Mouse (Mus musculus): ENCODE measurements around the gene Ctnna3. TPM values are rescaled to one million over a fixed set of nuclear protein-coding genes. Genes with fewer than 3 reads are reported as not detected.

The Ctnna3 gene
- total RNA-seq, 4 experiments from 2014 or later, result 0.52 to 1.9 (median 0.89) TPM

GRCm38 (mm10) chr10:63712530-63712929, 282.6 kb downstream of the Ctnna3 start:
- DNase-seq, result no peak

- DNase-seq, result no peak
These were observed 284.3 kb downstream of the Ctnna3 start for GRCm38 (mm10) chr10:63714151-63714550.

GRCm38 (mm10) chr10:63768871-63769270, 339.0 kb downstream of the Ctnna3 start:
- no peak for DNase-seq

GRCm38 (mm10) chr10:63771656-63772055, 341.8 kb downstream of the Ctnna3 start:
- no peak for DNase-seq

DNA sequence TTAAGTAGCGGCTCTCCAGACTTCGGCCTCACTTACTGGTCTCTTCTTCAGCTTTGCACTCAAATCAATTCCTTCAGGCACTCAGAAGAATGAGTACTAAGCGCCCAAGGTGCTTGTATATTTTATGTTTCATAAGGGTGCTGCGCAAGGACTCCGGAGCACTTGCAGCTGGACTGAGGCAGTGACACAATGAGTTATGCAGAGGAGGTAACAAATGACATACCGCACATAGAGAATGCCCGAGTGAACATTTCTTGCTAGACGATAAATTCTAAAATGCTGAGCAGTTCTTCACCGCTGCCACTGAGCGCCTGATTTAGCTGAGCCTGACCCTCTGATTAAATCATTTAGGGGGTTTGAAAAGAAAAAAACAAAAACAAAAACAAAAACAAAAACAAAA, 342.2 kb downstream of the Ctnna3 start:
- DNase-seq, result no peak

GRCm38 (mm10) chr10:63781948-63782347, 352.1 kb downstream of the Ctnna3 start:
- DNase-seq, result no peak

DNA sequence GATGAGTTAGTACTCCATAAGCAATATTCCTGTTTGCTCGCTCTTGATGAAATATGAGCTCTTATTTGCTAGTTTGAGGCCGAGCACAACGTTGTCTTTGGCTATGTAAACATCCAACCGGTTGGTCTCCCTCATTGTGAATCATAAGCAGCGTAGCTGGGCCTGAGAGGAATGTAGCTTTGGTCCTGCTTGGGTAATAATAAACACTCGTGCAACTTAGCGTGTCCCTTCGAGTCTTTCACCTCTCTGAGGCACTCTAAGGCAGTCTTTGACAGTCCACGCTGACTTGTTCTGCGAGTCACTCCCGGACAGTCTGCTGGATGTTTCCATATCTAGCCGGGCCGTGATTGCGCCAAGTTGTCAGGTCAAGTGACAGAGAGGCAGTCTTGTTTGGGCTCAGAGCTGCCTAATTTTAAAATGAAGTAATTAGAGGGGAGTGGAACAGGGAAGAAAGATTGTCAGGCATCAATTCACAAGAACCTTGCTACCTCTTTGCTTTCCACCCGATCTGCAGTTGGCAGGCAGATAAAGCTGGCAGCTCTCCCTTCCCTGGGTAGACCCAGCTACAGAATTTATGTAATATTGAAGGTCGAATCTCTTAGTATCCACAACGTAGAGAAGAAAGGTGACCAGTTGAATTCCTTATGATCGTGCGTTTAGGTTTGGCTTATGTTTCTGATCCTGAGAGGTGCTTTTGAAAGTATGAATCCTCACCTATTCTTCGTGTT, 355.1 kb downstream of the Ctnna3 start:
- no peak for DNase-seq

DNA sequence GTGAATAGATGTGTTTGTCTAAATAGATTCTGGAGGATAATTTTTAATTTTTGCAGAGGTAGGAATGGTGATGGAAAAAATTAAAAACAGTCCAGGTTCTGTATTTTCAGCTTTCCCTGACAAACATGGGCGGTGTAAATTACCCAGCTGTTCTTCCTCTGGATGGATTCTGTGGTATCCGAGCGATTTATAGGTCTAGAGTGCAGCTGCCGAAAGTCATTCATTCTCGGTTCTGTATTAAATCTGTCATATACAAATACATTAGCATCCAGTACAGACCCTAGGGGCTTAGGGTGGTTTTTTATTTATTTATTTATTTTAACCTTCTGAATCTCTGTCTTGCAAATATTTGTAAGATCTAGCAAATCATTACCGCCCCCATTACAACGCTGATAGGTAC, 356.5 kb downstream of the Ctnna3 start:
- DNase-seq, result no peak

GRCm38 (mm10) chr10:63803909-63804308, 374.0 kb downstream of the Ctnna3 start:
- no peak for DNase-seq

DNA sequence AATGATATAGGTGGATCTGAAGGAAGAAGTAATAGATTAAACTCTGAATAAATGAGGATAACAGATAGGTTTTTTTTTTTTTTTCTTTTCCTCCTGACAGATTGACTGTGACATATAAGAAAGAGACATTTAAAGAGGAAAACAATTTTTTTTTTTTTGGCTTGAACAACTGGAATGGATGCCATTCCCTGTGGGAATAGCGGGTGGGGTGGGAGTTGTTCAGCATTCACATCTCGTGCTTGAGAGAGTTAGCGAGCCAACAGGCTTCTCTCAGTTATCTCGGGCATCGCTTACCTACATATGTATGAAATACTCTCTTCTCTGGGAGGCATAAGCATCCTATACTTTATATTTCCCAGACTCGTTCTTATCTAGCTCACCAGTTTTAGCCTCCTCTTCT, 375.7 kb downstream of the Ctnna3 start:
- DNase-seq, result no peak

DNA sequence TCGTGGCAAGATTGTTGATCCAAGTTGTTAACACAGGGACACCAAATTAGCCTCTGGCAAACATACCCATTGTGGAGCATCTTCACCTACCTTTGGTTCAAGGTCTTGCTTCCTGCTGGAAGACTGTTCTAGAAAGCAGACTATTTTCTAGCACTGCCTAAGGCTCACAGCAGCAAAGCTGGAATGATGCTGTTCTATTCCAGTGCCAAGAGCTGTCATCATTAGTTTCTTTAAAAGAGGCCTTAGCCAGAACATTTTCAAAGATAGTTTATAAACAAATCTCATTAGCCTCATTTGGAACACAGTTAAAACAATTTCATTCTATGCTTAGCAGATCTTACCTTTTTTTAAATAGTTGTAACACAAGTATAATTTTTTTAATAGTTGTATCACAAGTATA, 376.4 kb downstream of the Ctnna3 start:
- DNase-seq, result no peak

GRCm38 (mm10) chr10:63810043-63810617, 380.2 kb downstream of the Ctnna3 start:
- DNase-seq, result no peak

- DNase-seq, result no peak
These were observed 409.1 kb downstream of the Ctnna3 start for GRCm38 (mm10) chr10:63839011-63839410.

GRCm38 (mm10) chr10:63851946-63852345, 422.0 kb downstream of the Ctnna3 start:
- DNase-seq, result no peak

GRCm38 (mm10) chr10:63869123-63869522, 439.2 kb downstream of the Ctnna3 start:
- DNase-seq, result no peak

GRCm38 (mm10) chr10:63880462-63880903, 450.6 kb downstream of the Ctnna3 start:
- no peak for DNase-seq

DNA sequence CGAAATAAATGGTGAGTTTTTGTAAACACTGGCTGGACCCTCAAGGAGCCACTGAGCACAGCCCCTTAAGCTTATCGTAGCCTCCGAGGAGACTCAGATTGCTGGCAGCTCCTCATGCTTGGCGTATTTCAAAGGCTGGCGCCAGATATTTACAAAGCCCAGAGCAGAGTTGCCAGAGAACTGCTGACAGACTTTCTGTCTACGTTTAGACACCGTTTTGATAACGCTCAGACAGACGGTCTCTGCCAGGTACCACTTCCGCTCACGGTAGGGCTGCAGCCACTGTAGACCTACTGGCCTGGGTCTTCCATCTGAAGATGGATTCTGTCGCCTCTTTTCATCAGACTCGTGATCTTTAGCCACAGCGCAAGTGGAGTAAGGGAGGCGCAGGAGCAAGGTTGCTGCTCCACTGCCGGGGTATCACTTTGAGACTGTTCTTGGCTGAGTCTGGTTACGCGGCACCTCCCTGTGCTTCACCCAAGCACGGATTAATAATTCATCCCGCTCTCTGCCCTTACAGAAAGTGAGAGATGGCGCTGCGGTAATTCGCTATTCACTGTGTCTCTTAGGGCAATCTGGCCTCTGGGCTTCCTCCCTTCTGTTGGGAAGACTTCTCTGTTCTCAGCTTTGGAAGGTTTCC, 456.7 kb downstream of the Ctnna3 start:
- no peak for DNase-seq

- DNase-seq, result no peak
These were observed 464.7 kb downstream of the Ctnna3 start for GRCm38 (mm10) chr10:63894612-63895011.

DNA sequence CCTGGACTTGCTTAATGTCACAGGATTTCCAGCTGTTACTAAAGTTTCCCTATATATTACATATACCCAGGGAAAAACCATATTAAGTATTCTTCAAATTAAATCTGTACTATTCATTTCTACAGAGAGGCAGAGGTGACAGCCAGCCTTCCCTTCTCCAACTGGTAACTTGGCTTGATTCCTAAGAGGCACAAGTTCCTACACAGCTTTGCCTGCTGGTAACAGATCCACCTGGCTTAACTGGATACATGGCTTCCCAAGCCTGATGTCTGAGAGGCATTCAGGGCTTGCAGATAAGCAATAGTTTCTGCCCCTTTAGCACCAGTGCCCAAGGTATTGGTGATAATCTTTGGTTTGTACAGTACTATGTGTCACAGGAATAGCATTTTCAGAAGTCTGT, 470.0 kb downstream of the Ctnna3 start:
- no peak for DNase-seq

GRCm38 (mm10) chr10:63908878-63909277, 479.0 kb downstream of the Ctnna3 start:
- DNase-seq, result no peak

GRCm38 (mm10) chr10:63927334-63927733, 497.4 kb downstream of the Ctnna3 start, which contains the start of gene Gm10118:
Gene Gm10118, minus strand, starts transcription at chr10:63927434.
- DNase-seq, result no peak

GRCm38 (mm10) chr10:63933946-63934345, 504.0 kb downstream of the Ctnna3 start:
- no peak for DNase-seq

GRCm38 (mm10) chr10:63945534-63945933, 515.6 kb downstream of the Ctnna3 start:
- no peak for DNase-seq

DNA sequence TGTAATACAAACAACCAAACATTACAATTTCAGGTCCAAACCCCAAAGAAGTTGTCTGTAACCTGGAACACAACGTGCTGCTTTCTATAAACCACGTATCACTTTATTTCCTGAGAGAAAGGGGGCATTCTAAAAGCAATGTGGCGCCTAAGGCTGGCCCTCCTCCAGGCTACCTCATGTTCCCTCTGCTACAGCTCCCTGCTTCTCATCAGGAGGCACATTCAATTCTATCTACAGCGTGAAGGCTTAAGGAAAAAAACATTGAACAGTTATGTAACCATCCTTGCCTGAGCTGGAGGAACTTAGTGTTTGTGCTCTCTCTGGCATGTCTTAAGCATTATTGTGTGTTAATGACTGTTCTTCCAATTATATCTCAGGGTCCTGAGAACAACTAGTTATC, 517.4 kb downstream of the Ctnna3 start:
- DNase-seq, result no peak

Data from adrenal gland, adult 8-10 months (tissue).